Mouse (Mus musculus): Measurements from ENCODE around the gene Mllt6.
"Not testable (repeated sequence)": the region's sequence is repeated elsewhere in the genome, so short reads cannot be mapped to it uniquely, and the experiment has no call there.

The Mllt6 gene

DNA sequence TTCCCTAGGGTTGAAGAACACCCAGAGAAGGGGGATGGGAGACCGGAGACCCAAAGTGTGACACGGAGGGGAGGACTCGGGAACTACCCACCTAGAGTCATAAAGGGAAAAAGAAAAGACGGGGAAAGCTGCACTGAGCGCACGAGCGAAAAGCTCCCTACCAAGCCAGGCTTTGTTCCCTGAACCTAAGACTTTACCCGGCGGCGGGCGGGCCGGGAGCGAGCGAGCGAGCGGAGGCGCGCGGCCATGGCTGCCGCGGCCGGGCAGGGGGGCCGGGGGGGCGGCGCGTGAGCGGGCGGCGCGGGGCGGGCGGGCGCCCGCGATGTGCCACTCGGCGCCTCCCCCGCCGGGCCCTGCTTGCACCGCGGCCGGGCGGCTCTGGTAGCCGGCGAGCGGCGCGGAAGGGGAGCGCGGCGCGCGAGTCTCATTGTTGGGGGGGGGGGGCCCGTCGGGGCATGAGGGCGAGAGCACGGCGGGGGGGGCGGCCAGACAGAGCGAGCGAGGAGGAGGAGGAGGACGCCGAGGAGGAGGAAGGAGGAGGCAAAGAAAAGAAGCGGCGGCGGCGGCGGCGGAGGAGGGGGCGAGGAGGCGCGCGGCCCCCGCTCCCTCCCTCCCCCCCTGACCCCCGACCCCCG is at the start of gene Mllt6:
TSS of gene Mllt6 (plus strand) at position 522 of the 635 bp plus-strand sequence.
- peak; percentile 77 for DNase-seq (ENCODE audit: low spot score)

GRCm38 (mm10) chr11:97615276-97615675 is 47.9 kb upstream of the Mllt6 start:
- DNase-seq (ENCODE audit: low spot score): no peak

DNA sequence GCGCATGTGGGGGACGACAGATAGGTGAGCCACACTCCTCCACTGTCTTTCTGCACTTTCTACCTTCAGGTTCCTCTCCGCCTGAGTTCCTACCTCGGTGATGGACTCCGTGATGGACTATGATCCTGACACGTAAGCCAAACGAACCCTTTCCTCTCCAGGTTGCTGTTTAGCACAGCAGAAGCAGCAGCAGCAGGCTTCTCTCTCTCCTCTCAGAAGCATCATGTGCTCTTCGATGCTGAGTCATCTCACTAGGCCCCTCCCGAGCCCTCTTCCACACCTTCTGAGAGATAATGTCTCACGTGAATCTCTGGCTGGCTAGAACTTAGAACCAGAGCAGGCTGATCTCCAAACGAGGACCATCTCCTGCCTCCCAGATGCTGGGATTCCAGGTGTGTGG is 44.8 kb upstream of the Mllt6 start:
- DNase-seq (ENCODE audit: low spot score): no peak

- peak; percentile 88 for DNase-seq (ENCODE audit: low spot score)
These were observed 43.8 kb upstream of the Mllt6 start for GRCm38 (mm10) chr11:97619391-97619795.

DNA sequence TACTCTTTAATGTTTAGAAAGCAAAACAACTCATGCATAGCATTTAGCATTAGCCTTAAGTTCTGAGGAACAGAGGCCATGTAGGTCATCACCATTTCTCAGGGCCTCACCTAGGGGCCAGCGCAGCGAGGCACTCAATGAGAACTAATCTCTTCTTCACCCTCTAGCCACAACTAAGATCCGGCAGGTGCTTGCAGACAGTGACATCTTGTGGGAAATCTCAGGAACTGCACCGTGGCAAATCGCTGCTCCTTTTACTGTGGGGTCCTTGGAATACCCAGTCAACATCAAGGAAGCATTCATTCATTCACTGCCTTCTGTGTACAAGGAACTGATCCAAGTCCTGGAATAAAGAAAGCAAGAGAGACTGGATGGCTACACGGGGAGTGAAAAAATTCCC is 40.8 kb upstream of the Mllt6 start:
- peak; percentile 79 for DNase-seq (ENCODE audit: low spot score)

- DNase-seq (ENCODE audit: low spot score): no peak
These were observed 40.0 kb upstream of the Mllt6 start for GRCm38 (mm10) chr11:97623166-97623565.

- no peak for DNase-seq (ENCODE audit: low spot score)
These were observed 37.7 kb upstream of the Mllt6 start for GRCm38 (mm10) chr11:97625551-97625950.

DNA sequence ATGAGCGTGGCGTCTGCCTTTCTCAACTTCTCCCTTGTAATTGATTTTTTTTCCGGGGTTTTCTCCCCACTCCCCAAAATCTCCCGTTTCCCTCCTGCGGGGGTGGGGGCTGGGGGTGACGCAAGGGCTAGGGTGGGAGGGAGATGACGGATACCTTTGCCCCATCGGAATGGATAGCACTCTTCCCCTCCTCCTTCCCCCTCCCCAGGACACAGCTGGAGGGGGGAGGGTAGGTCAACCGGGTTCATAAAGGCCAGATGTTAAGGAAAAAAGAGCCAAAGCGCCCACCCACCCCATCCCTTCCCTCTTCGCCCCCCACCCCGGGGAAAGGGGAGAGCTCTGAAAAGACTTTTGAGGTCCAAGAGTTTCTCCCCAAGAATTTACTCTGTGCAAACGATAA is 36.8 kb upstream of the Mllt6 start:
- DNase-seq (ENCODE audit: low spot score): no peak

GRCm38 (mm10) chr11:97626850-97627249 is 36.4 kb upstream of the Mllt6 start:
- DNase-seq (ENCODE audit: low spot score): no peak

GRCm38 (mm10) chr11:97627556-97628302 is 35.5 kb upstream of the Mllt6 start:
- no peak for DNase-seq (ENCODE audit: low spot score)

GRCm38 (mm10) chr11:97628303-97628567 is 35.0 kb upstream of the Mllt6 start:
- no peak for DNase-seq (ENCODE audit: low spot score)

DNA sequence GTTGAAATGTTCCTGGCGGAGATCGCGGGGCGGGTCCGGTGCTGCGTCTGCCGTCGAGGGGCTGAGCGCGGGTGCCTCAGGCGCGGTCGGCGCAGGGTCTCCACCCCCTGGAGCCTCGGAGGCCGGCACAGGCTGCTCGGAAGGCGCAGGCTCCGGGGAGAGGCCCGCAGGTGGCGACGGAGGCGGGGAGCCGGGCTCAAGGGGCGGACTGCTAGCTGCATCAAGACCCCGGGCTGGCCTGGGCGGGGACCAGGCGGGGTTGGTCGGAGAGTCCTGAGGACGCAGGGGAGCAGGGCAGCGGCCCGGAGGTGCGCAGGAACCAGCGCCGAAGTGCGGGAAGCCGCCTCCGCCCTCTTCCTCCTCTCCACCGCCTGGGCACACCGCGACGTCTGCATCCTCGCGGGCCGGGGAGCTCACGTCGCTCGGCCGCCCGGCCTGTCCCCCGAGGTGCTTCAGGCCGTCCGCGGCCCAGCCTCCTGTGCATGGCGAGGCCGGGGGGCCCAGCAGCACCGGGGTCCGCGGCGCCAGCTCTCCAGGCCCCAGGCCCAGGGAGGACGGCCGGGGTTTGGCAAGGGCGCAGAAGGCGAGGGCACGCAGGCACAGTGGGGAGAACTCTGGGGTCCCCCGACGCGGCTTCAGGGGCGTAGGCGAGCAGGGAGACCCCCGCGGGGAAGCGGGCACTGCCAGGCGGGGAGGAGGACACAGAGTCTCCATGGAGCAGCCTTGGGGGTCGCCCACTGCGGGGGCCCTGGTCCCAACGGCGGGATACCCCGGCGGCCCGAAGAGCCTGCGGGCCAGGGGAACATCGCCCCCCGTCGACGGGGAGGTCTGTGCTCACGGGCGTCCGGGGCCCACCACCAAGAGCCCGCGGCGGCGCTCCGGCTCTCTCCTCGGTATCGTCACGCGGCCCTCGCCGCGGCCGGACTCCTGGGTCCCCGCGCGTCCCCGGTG is 34.4 kb upstream of the Mllt6 start:
- no peak for DNase-seq (ENCODE audit: low spot score)

GRCm38 (mm10) chr11:97629576-97629975 is 33.6 kb upstream of the Mllt6 start, which contains the start of gene Epop:
Gene Epop (minus strand): TSS chr11:97629702.
- DNase-seq (ENCODE audit: low spot score): peak; percentile 87

DNA sequence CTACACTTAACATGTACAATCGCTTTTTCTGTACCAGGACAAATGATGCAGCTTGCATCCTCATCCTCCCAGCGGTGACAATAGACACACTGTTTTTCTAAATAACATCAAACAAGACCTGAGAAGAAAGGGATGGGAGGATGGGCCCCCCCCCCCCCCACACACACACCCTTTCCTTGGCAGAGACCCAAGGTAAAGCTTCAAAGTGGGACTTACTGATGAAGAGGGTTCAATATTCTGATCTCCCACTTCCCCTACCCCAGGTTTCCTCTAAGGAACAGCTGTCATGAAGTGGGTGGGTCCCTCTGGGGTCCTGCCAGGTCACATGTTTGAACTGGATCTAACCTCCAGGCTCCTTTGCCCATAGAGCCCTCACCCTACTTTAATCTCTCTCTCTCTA is 32.2 kb upstream of the Mllt6 start:
- no peak for DNase-seq (ENCODE audit: low spot score)

- DNase-seq (ENCODE audit: low spot score): no peak
These were observed 31.7 kb upstream of the Mllt6 start for GRCm38 (mm10) chr11:97631500-97631899.

DNA sequence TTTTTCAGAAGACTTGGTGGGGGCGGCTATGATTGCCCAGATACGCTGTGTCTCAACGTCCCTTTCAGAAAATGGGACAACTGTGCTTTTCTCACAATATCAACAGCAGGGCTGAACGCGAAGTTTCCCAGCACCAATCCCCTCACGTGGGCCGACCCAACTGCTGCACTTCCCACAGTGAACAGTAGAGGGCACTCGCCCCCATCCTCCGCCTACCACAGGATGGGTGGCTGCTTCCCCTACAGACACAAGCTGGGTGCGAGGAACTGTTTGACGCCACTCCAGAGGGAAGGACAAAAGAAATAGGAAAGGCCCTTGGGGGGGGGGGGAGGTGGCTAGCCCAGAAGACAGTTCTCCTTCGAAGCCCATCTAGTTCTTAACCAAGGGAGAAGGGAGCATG is 31.3 kb upstream of the Mllt6 start:
- peak; percentile 86 for DNase-seq (ENCODE audit: low spot score)

GRCm38 (mm10) chr11:97632440-97632839 is 30.8 kb upstream of the Mllt6 start:
- not testable (repeated sequence) for DNase-seq (ENCODE audit: low spot score)

GRCm38 (mm10) chr11:97635468-97636019 is 27.7 kb upstream of the Mllt6 start:
- no peak for DNase-seq (ENCODE audit: low spot score)

GRCm38 (mm10) chr11:97641668-97642067 is 21.5 kb upstream of the Mllt6 start:
- peak; percentile 68 for DNase-seq (ENCODE audit: low spot score)

GRCm38 (mm10) chr11:97642746-97643145 is 20.5 kb upstream of the Mllt6 start:
- no peak for DNase-seq (ENCODE audit: low spot score)

- no peak for DNase-seq (ENCODE audit: low spot score)
These were observed 19.7 kb upstream of the Mllt6 start for GRCm38 (mm10) chr11:97643380-97644055.

DNA sequence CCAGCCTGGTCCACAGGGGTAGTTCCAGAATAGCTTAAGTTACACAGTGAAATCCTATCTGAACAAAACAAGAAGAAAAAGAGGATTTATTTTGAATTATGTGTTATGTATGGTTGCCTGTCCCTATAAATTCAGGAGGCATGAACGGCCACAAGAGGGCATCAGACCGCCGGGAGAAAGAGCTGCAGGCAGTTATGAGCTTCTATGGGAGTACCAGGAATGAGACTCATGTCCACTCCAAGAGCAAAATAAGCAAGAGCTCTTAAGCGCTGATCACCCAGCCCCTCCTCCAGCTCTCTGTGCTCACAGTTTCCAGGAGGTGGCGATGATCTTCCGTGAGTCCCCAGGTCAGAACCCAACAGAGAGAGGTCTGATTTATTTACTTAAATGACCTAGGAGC is 18.4 kb upstream of the Mllt6 start:
- peak; percentile 72 for DNase-seq (ENCODE audit: low spot score)

All from layer of hippocampus, adult 11-12 months (tissue).